Mouse (Mus musculus): Measurements from ENCODE around the gene Comp.

Comp gene

GRCm38 (mm10) chr8:70373397-70374317, at the start of gene Comp:
Gene Comp, plus strand, starts transcription at chr8:70373558.
- DNase-seq (ENCODE audit: low read depth, low spot score) = no peak

- DNase-seq (ENCODE audit: low read depth, low spot score) = no peak
Measured at GRCm38 (mm10) chr8:70323716-70324115, 49.6 kb upstream of the Comp start.

GRCm38 (mm10) chr8:70327512-70327911, 45.8 kb upstream of the Comp start:
- DNase-seq (ENCODE audit: low read depth, low spot score) = no peak

- no peak for DNase-seq (ENCODE audit: low read depth, low spot score)
Measured at GRCm38 (mm10) chr8:70329124-70329834, 44.1 kb upstream of the Comp start, which contains the start of gene Gdf1. Gene Gdf1, plus strand, starts transcription at chr8:70329817.

GRCm38 (mm10) chr8:70329835-70330740, 43.3 kb upstream of the Comp start:
- no peak for DNase-seq (ENCODE audit: low read depth, low spot score)

GRCm38 (mm10) chr8:70330741-70331364, 42.5 kb upstream of the Comp start:
- no peak for DNase-seq (ENCODE audit: low read depth, low spot score)

GRCm38 (mm10) chr8:70331526-70331925, 41.8 kb upstream of the Comp start:
- DNase-seq (ENCODE audit: low read depth, low spot score) = no peak

GRCm38 (mm10) chr8:70332070-70332877, 41.1 kb upstream of the Comp start:
- no peak for DNase-seq (ENCODE audit: low read depth, low spot score)

- DNase-seq (ENCODE audit: low read depth, low spot score) = no peak
Measured at GRCm38 (mm10) chr8:70332878-70333202, 40.5 kb upstream of the Comp start.

GRCm38 (mm10) chr8:70338931-70339330, 34.4 kb upstream of the Comp start:
- DNase-seq (ENCODE audit: low read depth, low spot score) = no peak

- DNase-seq (ENCODE audit: low read depth, low spot score) = no peak
Measured at GRCm38 (mm10) chr8:70340659-70341058, 32.7 kb upstream of the Comp start.

GRCm38 (mm10) chr8:70342007-70342406, 31.4 kb upstream of the Comp start:
- no peak for DNase-seq (ENCODE audit: low read depth, low spot score)

- DNase-seq (ENCODE audit: low read depth, low spot score) = no peak
Measured at GRCm38 (mm10) chr8:70343076-70343475, 30.3 kb upstream of the Comp start.

- DNase-seq (ENCODE audit: low read depth, low spot score) = peak; percentile 40
Measured at GRCm38 (mm10) chr8:70343696-70344095, 29.7 kb upstream of the Comp start.

- DNase-seq (ENCODE audit: low read depth, low spot score) = no peak
Measured at GRCm38 (mm10) chr8:70344279-70344678, 29.1 kb upstream of the Comp start.

GRCm38 (mm10) chr8:70347443-70347842, 25.9 kb upstream of the Comp start:
- DNase-seq (ENCODE audit: low read depth, low spot score) = no peak

GRCm38 (mm10) chr8:70347860-70348420, 25.4 kb upstream of the Comp start:
- DNase-seq (ENCODE audit: low read depth, low spot score) = no peak

- no peak for DNase-seq (ENCODE audit: low read depth, low spot score)
Measured at GRCm38 (mm10) chr8:70351035-70351999, 22.0 kb upstream of the Comp start.

GRCm38 (mm10) chr8:70352000-70352384, 21.4 kb upstream of the Comp start:
- DNase-seq (ENCODE audit: low read depth, low spot score) = no peak
